Mouse (Mus musculus): ENCODE results near the gene Ankrd11. TPM values are rescaled to one million over a fixed set of nuclear protein-coding genes. Genes with fewer than 3 reads are reported as not detected.

Gene Ankrd11
- polyA plus RNA-seq, 1 experiment from 2014 or later, result 108 TPM

- no peak overlapping the region for H3K27ac ChIP-seq
- no peak for ATAC-seq (ENCODE audit: insufficient number of reproducible peaks, insufficient read depth, low FRiP score, low TSS enrichment, low read depth)
- no peaks in the 10 kb centered on the region for H3K4me1 ChIP-seq (replicated peaks)
- H3K4me2 ChIP-seq, result no peak overlapping the region
- H3K36me3 ChIP-seq, result peaks cover 100% of the 10 kb centered on the region
- no peaks in the 10 kb centered on the region for H3K27me3 ChIP-seq
- no peak overlapping the region for H3K9ac ChIP-seq (replicated peaks)
- no peaks in the 10 kb centered on the region for H3K9me3 ChIP-seq
- H3K4me3 ChIP-seq (replicated peaks), result no peak overlapping the region
- 94% methylated on average over 12 of the region's 12 CpGs for WGBS
These were observed 148.6 kb downstream of the Ankrd11 start for GRCm38 (mm10) chr8:122893451-122893850.

- 86% methylated on average over 12 of the region's 12 CpGs for WGBS
- Histone ChIP-seq H3K27ac (no peak overlapping the region), H3K9me3 (no peaks in the 10 kb centered on the region), H3K4me2 (no peak overlapping the region), H3K4me3 (replicated peaks) (no peak overlapping the region), H3K36me3 (peaks cover 100% of the 10 kb centered on the region), H3K4me1 (replicated peaks) (no peaks in the 10 kb centered on the region), H3K27me3 (no peaks in the 10 kb centered on the region), H3K9ac (replicated peaks) (no peak overlapping the region)
- no peak for ATAC-seq (ENCODE audit: insufficient number of reproducible peaks, insufficient read depth, low FRiP score, low TSS enrichment, low read depth)
These were observed 150.6 kb downstream of the Ankrd11 start for GRCm38 (mm10) chr8:122891440-122891839.

- H3K4me1 ChIP-seq (replicated peaks), result no peaks in the 10 kb centered on the region
- H3K36me3 ChIP-seq, result peaks cover 74% of the 10 kb centered on the region
- no peak for ATAC-seq (ENCODE audit: insufficient number of reproducible peaks, insufficient read depth, low FRiP score, low TSS enrichment, low read depth)
- 88% methylated on average over 10 of the region's 10 CpGs for WGBS
- no peak overlapping the region for H3K9ac ChIP-seq (replicated peaks)
- H3K9me3 ChIP-seq, result no peaks in the 10 kb centered on the region
- H3K4me2 ChIP-seq, result no peak overlapping the region
- H3K4me3 ChIP-seq (replicated peaks), result no peak overlapping the region
- no peak overlapping the region for H3K27ac ChIP-seq
- no peaks in the 10 kb centered on the region for H3K27me3 ChIP-seq
These were observed 158.4 kb downstream of the Ankrd11 start for GRCm38 (mm10) chr8:122883671-122884070.

GRCm38 (mm10) chr8:122880302-122880701 is 161.8 kb downstream of the Ankrd11 start:
- Histone ChIP-seq H3K4me1 (replicated peaks) (peaks cover 3% of the 10 kb centered on the region), H3K27me3 (no peaks in the 10 kb centered on the region), H3K4me3 (replicated peaks) (no peak overlapping the region), H3K36me3 (peaks cover 40% of the 10 kb centered on the region), H3K4me2 (no peak overlapping the region), H3K9ac (replicated peaks) (no peak overlapping the region), H3K27ac (no peak overlapping the region), H3K9me3 (no peaks in the 10 kb centered on the region)
- ATAC-seq (ENCODE audit: insufficient number of reproducible peaks, insufficient read depth, low FRiP score, low TSS enrichment, low read depth), result no peak
- 51% methylated on average over 3 of the region's 3 CpGs for WGBS

- WGBS, result 96% methylated on average over 3 of the region's 3 CpGs
These were observed 163.8 kb downstream of the Ankrd11 start for GRCm38 (mm10) chr8:122878231-122878630.

GRCm38 (mm10) chr8:122875186-122875585 is 166.9 kb downstream of the Ankrd11 start:
- 33% methylated on average over 5 of the region's 5 CpGs for WGBS
- H3K27ac ChIP-seq, result no peak overlapping the region
- ATAC-seq (ENCODE audit: insufficient number of reproducible peaks, insufficient read depth, low FRiP score, low TSS enrichment, low read depth), result no peak

More at GRCm38 (mm10) chr8:122878231-122878630, 163.8 kb downstream of the Ankrd11 start:
- no peak overlapping the region for H3K27ac ChIP-seq
- no peaks in the 10 kb centered on the region for H3K27me3 ChIP-seq
- H3K4me2 ChIP-seq, result no peak overlapping the region
- no peaks in the 10 kb centered on the region for H3K9me3 ChIP-seq
- H3K9ac ChIP-seq (replicated peaks), result no peak overlapping the region
- peaks cover 8% of the 10 kb centered on the region for H3K4me1 ChIP-seq (replicated peaks)
- no peak for ATAC-seq (ENCODE audit: insufficient number of reproducible peaks, insufficient read depth, low FRiP score, low TSS enrichment, low read depth)
- no peak overlapping the region for H3K4me3 ChIP-seq (replicated peaks)
- H3K36me3 ChIP-seq, result peaks cover 21% of the 10 kb centered on the region

GRCm38 (mm10) chr8:122873171-122873570 is 168.9 kb downstream of the Ankrd11 start:
- Histone ChIP-seq H3K36me3 (no peaks in the 10 kb centered on the region), H3K4me3 (replicated peaks) (no peak overlapping the region), H3K9ac (replicated peaks) (no peak overlapping the region), H3K27me3 (peaks cover 3% of the 10 kb centered on the region; the same call in 1 of the 2 replicates), H3K9me3 (no peaks in the 10 kb centered on the region), H3K4me1 (replicated peaks) (peaks cover 15% of the 10 kb centered on the region), H3K4me2 (no peak overlapping the region), H3K27ac (no peak overlapping the region)
- ATAC-seq (ENCODE audit: insufficient number of reproducible peaks, insufficient read depth, low FRiP score, low TSS enrichment, low read depth), result no peak
- WGBS, result 32% methylated on average over 6 of the region's 6 CpGs

More at GRCm38 (mm10) chr8:122875186-122875585, 166.9 kb downstream of the Ankrd11 start:
- Histone ChIP-seq H3K4me1 (replicated peaks) (peaks cover 13% of the 10 kb centered on the region), H3K9me3 (no peaks in the 10 kb centered on the region), H3K4me3 (replicated peaks) (no peak overlapping the region), H3K36me3 (no peaks in the 10 kb centered on the region), H3K4me2 (no peak overlapping the region), H3K9ac (replicated peaks) (peak overlapping the region; percentile 18; the same call in 1 of the 2 replicates), H3K27me3 (no peaks in the 10 kb centered on the region)

- H3K9ac ChIP-seq (replicated peaks), result no peak overlapping the region
- H3K4me3 ChIP-seq (replicated peaks), result no peak overlapping the region
- peaks cover 3% of the 10 kb centered on the region; the same call in 1 of the 2 replicates for H3K27me3 ChIP-seq
- no peaks in the 10 kb centered on the region for H3K9me3 ChIP-seq
- H3K27ac ChIP-seq, result no peak overlapping the region
- H3K4me2 ChIP-seq, result no peak overlapping the region
- 83% methylated on average over 9 of the region's 9 CpGs for WGBS
- H3K4me1 ChIP-seq (replicated peaks), result peaks cover 15% of the 10 kb centered on the region
- no peak for ATAC-seq (ENCODE audit: insufficient number of reproducible peaks, insufficient read depth, low FRiP score, low TSS enrichment, low read depth)
- no peaks in the 10 kb centered on the region for H3K36me3 ChIP-seq
These were observed 170.4 kb downstream of the Ankrd11 start for GRCm38 (mm10) chr8:122871663-122872062.

- no peak overlapping the region for H3K9ac ChIP-seq (replicated peaks)
These were observed 171.7 kb downstream of the Ankrd11 start for GRCm38 (mm10) chr8:122870377-122870863.

GRCm38 (mm10) chr8:122867982-122868381 is 174.1 kb downstream of the Ankrd11 start:
- H3K36me3 ChIP-seq, result 0 out of 2 replicates have a peak, but pooled peaks cover 7% of the 10 kb centered on the region
- H3K4me3 ChIP-seq (replicated peaks), result no peak overlapping the region
- ATAC-seq (ENCODE audit: insufficient number of reproducible peaks, insufficient read depth, low FRiP score, low TSS enrichment, low read depth), result no peak
- peaks cover 3% of the 10 kb centered on the region; the same call in 1 of the 2 replicates for H3K27me3 ChIP-seq
- H3K4me1 ChIP-seq (replicated peaks), result peaks cover 6% of the 10 kb centered on the region
- no peak overlapping the region for H3K27ac ChIP-seq
- 87% methylated on average over 6 of the region's 6 CpGs for WGBS
- peaks cover 30% of the 10 kb centered on the region for H3K9me3 ChIP-seq
- no peak overlapping the region for H3K4me2 ChIP-seq
- no peak overlapping the region for H3K9ac ChIP-seq (replicated peaks)

More at GRCm38 (mm10) chr8:122870377-122870863, 171.7 kb downstream of the Ankrd11 start:
- Histone ChIP-seq H3K4me3 (replicated peaks) (peak overlapping the region; percentile 27; the same call in 1 of the 2 replicates), H3K27ac (no peak overlapping the region), H3K27me3 (peaks cover 3% of the 10 kb centered on the region; the same call in 1 of the 2 replicates), H3K36me3 (0 out of 2 replicates have a peak, but pooled peaks cover 3% of the 10 kb centered on the region), H3K9me3 (peaks cover 8% of the 10 kb centered on the region), H3K4me1 (replicated peaks) (peaks cover 13% of the 10 kb centered on the region), H3K4me2 (peak overlapping the region; percentile 50)
- peak; percentile 3; the same call in 1 of the 2 replicates for ATAC-seq (ENCODE audit: insufficient number of reproducible peaks, insufficient read depth, low FRiP score, low TSS enrichment, low read depth)
- 14% methylated on average over 31 of the region's 31 CpGs for WGBS

- peaks cover 30% of the 10 kb centered on the region for H3K9me3 ChIP-seq
- 77% methylated on average over 8 of the region's 8 CpGs for WGBS
- no peak for ATAC-seq (ENCODE audit: insufficient number of reproducible peaks, insufficient read depth, low FRiP score, low TSS enrichment, low read depth)
- no peak overlapping the region for H3K27ac ChIP-seq
- no peak overlapping the region for H3K4me2 ChIP-seq
- peaks cover 3% of the 10 kb centered on the region; the same call in 1 of the 2 replicates for H3K27me3 ChIP-seq
- 0 out of 2 replicates have a peak, but pooled peaks cover 7% of the 10 kb centered on the region for H3K36me3 ChIP-seq
- peaks cover 6% of the 10 kb centered on the region for H3K4me1 ChIP-seq (replicated peaks)
- H3K9ac ChIP-seq (replicated peaks), result no peak overlapping the region
- no peak overlapping the region for H3K4me3 ChIP-seq (replicated peaks)
These were observed 175.8 kb downstream of the Ankrd11 start for GRCm38 (mm10) chr8:122866231-122866630.
